Mouse (Mus musculus) intestine, embryonic 16.5 days (tissue): ENCODE results near the gene Dmkn. TPM values are rescaled to one million over a fixed set of nuclear protein-coding genes. Genes with fewer than 3 reads are reported as not detected.

Source experiments
- ATAC-seq: fragments of 200-750 bp; cut with Nextera tagmentation; 2 replicates; pipeline ENCODE4 v1.8.0; 2017; ENCODE audit warnings: moderate TSS enrichment, moderate library complexity
- H3K27ac ChIP-seq: fragments of 300-500 bp; sonication (generic); 2 replicates; pipeline ENCODE4 v1.5.1; 2014; ENCODE audit warnings: mild to moderate bottlenecking, low read length
- H3K27me3 ChIP-seq: fragments of 300-500 bp; sonication (generic); replicated peaks from 2 replicates; pipeline ENCODE4 v1.6.1; 2014; ENCODE audit warnings: low read length, control low read depth, mixed read lengths; ENCODE audit not compliant: control insufficient read depth, insufficient read depth
- H3K36me3 ChIP-seq: fragments of 300-500 bp; sonication (generic); 2 replicates; pipeline ENCODE4 v1.6.1; 2014; ENCODE audit warnings: low read length, control low read depth; ENCODE audit not compliant: control insufficient read depth, insufficient read depth
- H3K4me1 ChIP-seq: fragments of 300-500 bp; sonication (generic); 2 replicates; pipeline ENCODE4 v1.6.1; 2014; ENCODE audit warnings: low read length, control low read depth, mixed read lengths; ENCODE audit not compliant: control insufficient read depth, insufficient read depth
- H3K4me2 ChIP-seq: fragments of 300-500 bp; sonication (generic); 2 replicates; pipeline ENCODE4 v1.6.1; 2014; ENCODE audit warnings: low read depth, low read length, control low read depth
- H3K4me3 ChIP-seq: fragments of 300-500 bp; sonication (generic); 2 replicates; pipeline ENCODE4 v1.5.1; 2014; ENCODE audit warnings: mild to moderate bottlenecking, low read length
- H3K9ac ChIP-seq: fragments of 300-500 bp; sonication (generic); 2 replicates; pipeline ENCODE4 v1.6.1; 2014; ENCODE audit warnings: low read depth, low read length
- H3K9me3 ChIP-seq: fragments of 300-500 bp; sonication (generic); 2 replicates; pipeline ENCODE4 v1.6.1; 2016; ENCODE audit warnings: low read length, control low read depth; ENCODE audit not compliant: control insufficient read depth
- WGBS: fragments of 180-500 bp; shearing (Covaris S2); extraction: QIAGEN DNeasy Blood & Tissue Kit; methylation state at CpG from one replicate; pipeline ENCODE4 v1.1.7; 2014; 5-methylcytosine and 5-hydroxymethylcytosine counted together
- polyA plus RNA-seq: library from polyadenylated mRNA; unstranded; fragments of >200 nt; fragmentation: Nextera tagmentation; extraction: Ambion mirVana; gene quantifications from 2 replicates; pipeline ENCODE4 v1.2.1, GENCODE M21; 2015

The Dmkn gene
- polyA plus RNA-seq, 1 experiment from 2014 or later: 5.8 TPM

DNA sequence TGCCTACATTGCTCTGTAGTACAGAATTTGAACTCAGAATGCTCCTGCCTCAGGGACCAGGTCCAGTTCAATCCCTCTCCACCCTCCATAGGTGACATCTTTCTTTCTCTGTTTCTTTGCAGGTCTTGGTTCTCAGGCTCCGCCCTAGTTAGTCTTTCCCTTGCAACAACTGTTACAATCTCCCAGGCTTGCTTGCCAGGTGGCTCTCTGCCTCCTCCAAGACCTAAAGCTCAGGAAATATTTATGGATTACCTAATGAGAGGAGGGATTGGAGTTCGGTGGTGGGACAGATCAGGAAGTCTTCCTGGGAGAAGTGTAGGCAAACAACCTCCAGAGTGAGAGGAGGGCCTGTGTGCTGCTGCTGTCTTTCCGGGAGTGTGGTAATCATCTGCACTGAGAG is 19.1 kb downstream of the Dmkn start:
- no peaks in the 10 kb centered on the region for H3K27me3 ChIP-seq
- H3K27ac ChIP-seq: no peak overlapping the region
- H3K9me3 ChIP-seq: no peaks in the 10 kb centered on the region
- ATAC-seq: no peak
- H3K4me1 ChIP-seq: no peaks in the 10 kb centered on the region
- 54% methylated on average over 3 of the region's 3 CpGs for WGBS
- H3K9ac ChIP-seq: no peak overlapping the region
- H3K4me2 ChIP-seq: no peak overlapping the region
- H3K36me3 ChIP-seq: no peaks in the 10 kb centered on the region
- no peak overlapping the region for H3K4me3 ChIP-seq

DNA sequence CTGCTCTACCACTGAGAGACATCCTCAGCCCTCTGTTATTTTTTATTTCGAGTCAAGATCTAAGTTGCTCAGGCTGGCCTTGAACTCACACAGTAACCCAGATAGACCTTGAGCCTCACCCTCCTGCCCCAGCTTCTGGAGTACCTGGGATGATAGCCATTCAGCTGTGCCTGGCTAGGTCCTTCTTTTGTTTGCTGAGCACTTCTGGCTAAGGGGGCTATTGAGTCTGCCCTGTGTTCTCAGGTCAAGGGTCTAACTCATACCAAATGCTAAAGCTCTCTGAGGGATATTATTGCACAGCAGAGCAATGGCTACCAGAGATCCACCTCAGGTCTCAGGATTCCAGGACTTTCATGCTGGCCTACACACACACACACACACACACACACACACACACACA is 21.6 kb downstream of the Dmkn start:
- H3K27ac ChIP-seq: no peak overlapping the region
- no peaks in the 10 kb centered on the region for H3K27me3 ChIP-seq
- H3K9me3 ChIP-seq: no peaks in the 10 kb centered on the region
- no peaks in the 10 kb centered on the region for H3K4me1 ChIP-seq
- no peak overlapping the region for H3K4me2 ChIP-seq
- no peak overlapping the region for H3K4me3 ChIP-seq
- no peak; the same call in 1 of the 2 replicates for ATAC-seq
- H3K36me3 ChIP-seq: no peaks in the 10 kb centered on the region
- 51% methylated on average over 1 of the region's 1 CpGs for WGBS
- H3K9ac ChIP-seq: no peak overlapping the region

DNA sequence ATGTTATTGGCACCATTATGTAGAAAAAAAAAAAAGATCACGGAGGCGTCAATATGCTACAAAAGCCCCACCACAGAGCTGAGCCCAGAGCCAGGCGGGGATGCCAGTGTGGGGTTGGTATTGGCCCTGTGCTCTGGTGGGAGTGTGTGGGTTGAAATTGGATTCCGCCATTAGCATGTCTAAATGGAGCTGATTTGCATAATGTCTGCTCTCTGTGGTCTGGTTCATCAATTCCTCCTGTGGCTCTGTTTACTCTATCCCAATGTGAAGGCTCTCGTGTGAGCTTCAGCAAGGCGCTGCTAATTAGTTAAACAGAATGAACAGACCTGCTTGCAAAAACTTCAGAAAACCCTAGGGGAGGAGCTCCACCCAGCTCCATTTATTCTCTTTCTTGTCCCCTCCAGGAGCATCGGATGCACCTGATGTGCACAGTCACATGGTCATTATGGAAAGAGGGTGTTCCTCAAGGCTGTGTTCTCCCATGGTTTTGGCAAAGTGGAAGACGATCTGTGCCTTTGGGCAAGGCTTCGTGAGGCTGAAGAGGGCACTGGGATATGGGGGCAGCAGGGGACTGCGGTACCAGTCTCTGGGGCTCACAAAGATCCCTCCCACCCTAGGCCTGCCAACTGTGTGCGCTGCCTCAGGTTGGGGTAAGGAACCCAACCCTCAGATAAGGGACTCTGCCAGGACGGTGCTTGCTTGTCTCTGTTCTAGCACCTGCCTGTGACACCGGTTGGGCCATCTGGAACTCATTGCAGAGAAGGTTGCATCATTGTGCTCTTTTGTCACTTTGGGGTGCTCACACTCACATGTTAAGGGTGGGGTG is 22.4 kb downstream of the Dmkn start:
- 63% methylated on average over 13 of the region's 13 CpGs for WGBS
- H3K9me3 ChIP-seq: no peaks in the 10 kb centered on the region
- H3K27ac ChIP-seq: no peak overlapping the region
- no peak for ATAC-seq
- no peaks in the 10 kb centered on the region for H3K36me3 ChIP-seq
- H3K4me2 ChIP-seq: no peak overlapping the region
- H3K27me3 ChIP-seq: no peaks in the 10 kb centered on the region
- no peak overlapping the region for H3K4me3 ChIP-seq
- no peaks in the 10 kb centered on the region for H3K4me1 ChIP-seq
- H3K9ac ChIP-seq: no peak overlapping the region

DNA sequence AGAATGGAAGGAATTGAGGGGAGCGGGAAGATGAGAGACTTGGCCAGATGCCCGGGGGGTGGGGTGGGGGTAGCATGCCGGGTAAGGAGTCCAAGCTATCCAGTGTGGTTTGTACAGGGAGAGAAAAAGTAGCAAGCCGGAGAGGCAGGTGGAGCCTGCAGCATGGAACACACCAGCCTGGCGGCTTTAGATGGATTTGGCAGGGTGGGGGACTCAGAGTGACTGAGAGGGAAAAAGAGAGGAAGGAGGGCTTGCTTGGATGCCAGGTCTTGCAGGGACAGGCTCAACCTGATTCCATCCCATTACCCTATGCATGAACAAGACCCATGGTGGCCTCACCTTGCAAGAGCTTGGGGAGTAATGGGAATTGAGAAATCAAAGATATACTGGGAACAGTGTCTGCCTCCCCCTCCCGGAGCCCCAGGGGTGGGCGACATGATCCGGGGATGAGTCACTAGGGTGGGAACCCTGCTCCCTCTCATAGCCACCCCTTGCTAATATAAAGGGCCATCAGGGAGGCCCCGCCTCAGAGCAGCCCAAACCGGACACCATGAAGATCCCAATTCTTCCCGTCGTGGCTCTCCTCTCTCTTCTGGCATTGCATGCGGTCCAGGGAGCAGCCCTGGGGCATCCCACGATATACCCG is 23.9 kb downstream of the Dmkn start, which contains the start of gene Krtdap:
Krtdap (plus strand) TSS at position 520 of the 646 bp plus-strand sequence.
- ATAC-seq: no peak
- H3K4me1 ChIP-seq: no peaks in the 10 kb centered on the region
- H3K9ac ChIP-seq: no peak within 1 kb of the TSS
- H3K36me3 ChIP-seq: no peaks in the 10 kb centered on the region
- H3K27ac ChIP-seq: no peak within 1 kb of the TSS
- no peak within 1 kb of the TSS for H3K4me2 ChIP-seq
- H3K27me3 ChIP-seq: no peaks in the 10 kb centered on the region
- no peak within 1 kb of the TSS for H3K4me3 ChIP-seq
- WGBS: 52% methylated on average over 15 of the region's 15 CpGs
- H3K9me3 ChIP-seq: no peaks in the 10 kb centered on the region

DNA sequence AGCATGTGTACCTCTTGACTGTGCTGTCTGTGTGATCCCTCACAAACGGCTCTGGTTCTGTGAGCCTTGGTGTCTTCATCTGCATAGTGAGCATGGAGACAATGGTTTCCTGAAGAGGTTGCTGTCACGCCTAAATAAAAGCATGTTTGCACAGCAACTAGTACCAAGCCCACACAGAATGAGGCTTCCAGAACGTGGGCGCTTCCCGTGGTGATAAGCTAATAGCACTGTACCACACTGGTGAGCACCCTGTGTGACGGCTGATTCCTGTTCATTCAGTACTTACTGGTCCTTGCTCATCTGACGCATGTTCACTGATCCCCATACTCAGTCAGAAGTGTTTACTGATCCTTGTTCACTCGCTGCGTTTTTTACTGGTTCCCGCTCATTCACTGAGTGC is 26.6 kb downstream of the Dmkn start:
- no peak for ATAC-seq
- no peaks in the 10 kb centered on the region for H3K9me3 ChIP-seq
- 73% methylated on average over 10 of the region's 10 CpGs for WGBS
- no peaks in the 10 kb centered on the region for H3K36me3 ChIP-seq
- no peaks in the 10 kb centered on the region for H3K4me1 ChIP-seq
- no peak overlapping the region for H3K4me3 ChIP-seq
- no peak overlapping the region for H3K27ac ChIP-seq
- no peak overlapping the region for H3K9ac ChIP-seq
- no peak overlapping the region for H3K4me2 ChIP-seq
- no peaks in the 10 kb centered on the region for H3K27me3 ChIP-seq

DNA sequence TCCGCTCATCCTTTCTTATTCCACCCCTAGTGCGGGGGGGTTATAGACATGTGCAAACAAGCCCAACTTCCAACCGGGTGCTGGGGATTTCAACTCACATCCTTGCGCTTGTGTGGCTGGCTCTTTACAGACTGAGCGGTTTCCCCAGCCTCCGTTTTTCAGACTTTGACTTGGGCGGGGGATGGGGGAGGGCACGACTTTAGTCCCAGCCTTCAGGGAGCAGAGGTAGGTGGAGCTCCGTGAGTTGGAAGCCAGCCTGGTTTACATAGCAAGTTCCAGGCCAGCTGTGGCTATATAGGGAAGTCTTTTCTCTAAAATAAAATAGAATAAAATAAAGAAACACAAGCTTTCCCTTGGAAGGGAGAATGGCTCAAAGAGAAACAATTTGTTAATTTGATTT is 28.4 kb downstream of the Dmkn start:
- H3K27ac ChIP-seq: no peak overlapping the region
- ATAC-seq: peak; percentile 69
- no peaks in the 10 kb centered on the region for H3K27me3 ChIP-seq
- H3K9me3 ChIP-seq: no peaks in the 10 kb centered on the region
- no peak overlapping the region for H3K9ac ChIP-seq
- H3K4me2 ChIP-seq: no peak overlapping the region
- 19% methylated on average over 9 of the region's 9 CpGs for WGBS
- H3K36me3 ChIP-seq: no peaks in the 10 kb centered on the region
- H3K4me3 ChIP-seq: no peak overlapping the region
- H3K4me1 ChIP-seq: no peaks in the 10 kb centered on the region

DNA sequence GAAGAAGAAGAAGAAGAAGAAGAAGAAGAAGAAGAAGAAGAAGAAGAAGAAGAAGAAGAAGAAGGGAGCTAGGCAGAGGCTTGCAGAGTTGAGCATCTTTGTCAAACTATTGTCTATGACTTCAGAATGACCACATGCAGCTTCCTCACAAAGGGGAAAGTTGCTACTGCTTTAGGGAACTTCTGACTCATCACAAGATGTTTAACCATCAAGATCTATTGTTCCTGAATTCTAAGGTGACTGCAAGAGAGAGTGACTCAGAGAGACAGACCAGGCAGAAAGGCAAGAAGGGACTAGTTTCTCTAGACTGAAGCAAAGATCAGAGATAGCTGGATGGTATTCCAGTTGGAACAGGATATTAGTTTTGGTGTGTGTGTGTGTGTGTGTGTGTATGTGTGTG is 31.4 kb downstream of the Dmkn start:
- Histone ChIP-seq H3K9me3 (no peaks in the 10 kb centered on the region), H3K4me1 (no peaks in the 10 kb centered on the region), H3K36me3 (no peaks in the 10 kb centered on the region), H3K4me3 (no peak overlapping the region), H3K27me3 (no peaks in the 10 kb centered on the region), H3K27ac (no peak overlapping the region), H3K4me2 (no peak overlapping the region), H3K9ac (no peak overlapping the region)
- ATAC-seq: no peak

DNA sequence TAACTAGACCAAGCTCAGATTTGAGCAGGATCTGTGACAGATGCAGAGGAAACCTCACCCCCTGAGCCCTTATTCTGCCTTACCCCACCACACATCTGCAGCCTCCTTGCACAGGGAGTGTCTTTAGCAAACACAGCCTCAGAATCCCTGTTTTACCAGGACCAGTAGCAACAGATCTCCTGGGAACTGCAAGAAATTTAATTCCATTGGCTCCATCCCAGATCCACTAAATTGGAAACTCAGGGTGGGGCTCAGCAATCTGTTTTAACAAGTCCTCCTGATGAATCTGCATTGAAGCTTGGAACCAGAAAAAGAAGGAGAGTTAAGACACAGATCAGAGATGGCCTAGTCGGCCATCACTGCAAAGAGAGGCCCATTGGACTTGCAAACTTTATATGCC is 33.2 kb downstream of the Dmkn start:
- H3K27me3 ChIP-seq: no peaks in the 10 kb centered on the region
- WGBS: 82% methylated on average over 1 of the region's 1 CpGs
- H3K9ac ChIP-seq: no peak overlapping the region
- no peak for ATAC-seq
- H3K9me3 ChIP-seq: peaks cover 5% of the 10 kb centered on the region
- H3K27ac ChIP-seq: no peak overlapping the region
- H3K4me3 ChIP-seq: no peak overlapping the region
- no peak overlapping the region for H3K4me2 ChIP-seq
- no peaks in the 10 kb centered on the region for H3K4me1 ChIP-seq
- no peaks in the 10 kb centered on the region for H3K36me3 ChIP-seq

DNA sequence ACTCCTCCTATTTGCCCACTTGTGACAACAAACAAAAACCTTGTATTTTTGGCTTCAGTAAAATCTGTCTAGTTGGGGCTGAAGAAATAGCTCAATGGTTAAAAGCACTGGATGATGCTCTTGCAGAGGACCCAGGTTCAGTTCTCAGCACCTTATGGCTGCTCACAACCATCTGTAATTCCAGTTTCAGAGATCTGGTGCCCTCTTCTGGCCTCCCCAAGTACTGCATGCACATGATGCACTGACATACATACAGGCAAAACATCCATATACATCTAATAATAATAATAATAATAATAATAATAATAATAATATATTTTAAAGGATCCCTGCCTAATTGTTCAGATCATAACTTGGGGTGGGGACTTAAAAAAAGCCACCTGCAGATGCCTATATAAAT is 37.1 kb downstream of the Dmkn start:
- Histone ChIP-seq H3K4me1 (no peaks in the 10 kb centered on the region), H3K9me3 (peaks cover 5% of the 10 kb centered on the region), H3K27me3 (no peaks in the 10 kb centered on the region), H3K9ac (no peak overlapping the region), H3K36me3 (no peaks in the 10 kb centered on the region), H3K4me3 (no peak overlapping the region), H3K27ac (no peak overlapping the region), H3K4me2 (no peak overlapping the region)
- ATAC-seq: no peak
